Mouse (Mus musculus) naive thymus-derived CD4-positive, alpha-beta T cell, adult 2 months (primary cell): ENCODE measurements around the gene Rbp3.

Experiments used
- DNase-seq: peaks from one replicate; pipeline ENCODE4 v3.0.0-alpha.2; 2011; ENCODE audit warnings: low read depth

The Rbp3 gene

GRCm38 (mm10) chr14:33974752-33975151 is 20.9 kb downstream of the Rbp3 start:
- DNase-seq = no peak

DNA sequence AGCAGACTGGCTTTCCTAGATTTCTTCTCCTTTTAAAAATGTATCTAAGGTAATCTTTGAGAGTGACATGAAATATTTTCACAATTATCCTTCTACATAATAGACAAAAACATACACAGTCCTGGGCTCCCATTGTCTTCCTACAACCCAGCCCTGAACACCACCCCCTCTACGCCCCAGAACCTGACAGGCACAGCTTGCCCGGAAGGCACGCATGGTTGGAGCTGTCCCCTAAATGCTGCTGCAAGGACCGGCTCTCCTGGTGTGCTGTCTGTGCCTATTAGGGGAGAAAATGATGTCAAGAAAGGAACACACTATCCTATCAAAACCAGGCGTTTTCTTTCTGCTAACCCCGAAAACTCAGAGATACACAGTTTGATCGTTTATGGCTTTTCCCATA is 23.9 kb downstream of the Rbp3 start:
- DNase-seq = no peak

DNA sequence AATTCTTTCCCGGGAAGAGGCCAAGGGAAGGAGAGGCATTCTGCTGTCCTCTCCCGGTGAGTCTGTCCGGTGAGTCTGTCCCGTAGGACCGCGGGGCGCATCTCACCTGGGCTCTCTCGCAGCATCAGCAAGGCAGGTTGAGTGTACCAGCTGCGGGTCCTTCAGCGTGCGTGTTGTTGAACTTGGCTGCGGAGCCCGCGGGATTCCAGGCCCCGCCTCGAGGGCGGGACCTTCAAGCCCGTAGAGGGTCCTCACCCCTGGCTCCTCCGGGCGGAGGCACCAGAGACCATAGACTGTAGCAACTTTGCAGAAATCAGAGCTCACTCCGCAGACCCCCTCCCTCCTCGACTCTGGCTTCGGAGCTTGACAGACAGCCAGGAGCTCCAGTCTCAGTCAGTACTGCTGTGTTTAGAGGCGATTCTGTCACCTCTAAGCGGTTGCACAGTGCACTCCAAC is 24.8 kb downstream of the Rbp3 start, which contains the start of gene Zfp488:
Zfp488 (minus strand) TSS at position 161 of the 456 bp plus-strand sequence.
- DNase-seq = no peak

- DNase-seq = no peak
Measured at GRCm38 (mm10) chr14:33989201-33989600, 35.4 kb downstream of the Rbp3 start.

- DNase-seq = no peak
Measured at GRCm38 (mm10) chr14:33991971-33992370, 38.2 kb downstream of the Rbp3 start.

DNA sequence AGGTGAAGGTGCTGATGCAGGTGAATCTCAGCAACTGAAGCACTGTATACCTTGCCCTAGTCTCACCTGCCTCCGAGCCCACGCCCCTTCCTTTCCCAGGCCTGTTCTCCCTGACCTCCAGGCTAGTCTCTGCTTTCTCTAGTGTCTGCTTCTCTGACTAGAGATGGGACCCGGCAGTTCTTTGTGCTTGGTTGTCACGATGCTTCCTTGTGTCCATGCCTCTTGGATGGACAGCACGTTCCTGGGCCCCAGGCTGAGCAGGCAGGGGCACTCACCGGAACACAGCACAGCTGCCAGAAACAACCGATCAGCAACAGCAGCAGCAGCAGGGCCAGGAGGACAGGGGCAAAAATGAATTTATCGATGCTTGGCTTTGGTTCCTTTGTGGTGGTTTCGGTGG is 39.2 kb downstream of the Rbp3 start:
- DNase-seq = no peak

DNA sequence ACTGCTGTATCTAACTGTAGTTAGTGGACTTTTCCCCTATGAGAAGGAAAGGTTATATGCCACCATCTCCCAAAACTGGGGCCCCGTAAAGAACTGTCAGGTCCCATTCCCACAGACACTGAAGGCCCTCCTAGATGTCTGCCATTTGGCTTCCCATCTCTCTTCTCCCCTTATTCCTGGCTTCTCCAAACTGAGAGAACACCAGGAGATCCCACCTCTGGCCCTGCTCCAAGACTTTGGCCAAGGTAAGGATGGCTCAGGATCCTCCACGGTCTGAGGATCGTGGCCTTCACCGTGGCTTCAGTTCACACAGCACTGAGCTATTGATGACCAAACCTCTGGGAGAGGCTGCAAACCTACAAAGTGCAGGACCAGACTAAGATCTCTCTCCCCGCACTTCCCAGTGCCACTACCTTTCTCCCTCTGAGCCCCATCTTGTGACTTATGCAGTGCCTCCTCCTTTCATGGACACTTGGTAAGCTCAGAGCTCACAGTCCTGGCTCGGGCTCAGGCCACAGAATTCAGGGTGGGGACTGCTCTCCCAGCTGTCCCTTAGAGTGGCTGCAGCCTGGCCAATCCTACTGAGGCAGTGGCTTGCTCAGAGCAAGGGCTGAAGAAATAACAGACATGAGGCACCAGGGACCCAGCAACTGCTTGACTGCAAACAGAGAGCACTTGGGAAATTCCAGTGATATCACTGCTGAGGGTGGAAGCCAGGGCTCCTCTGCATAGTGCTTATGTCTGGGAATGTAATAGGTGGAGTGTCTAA is 39.9 kb downstream of the Rbp3 start:
- DNase-seq = no peak

DNA sequence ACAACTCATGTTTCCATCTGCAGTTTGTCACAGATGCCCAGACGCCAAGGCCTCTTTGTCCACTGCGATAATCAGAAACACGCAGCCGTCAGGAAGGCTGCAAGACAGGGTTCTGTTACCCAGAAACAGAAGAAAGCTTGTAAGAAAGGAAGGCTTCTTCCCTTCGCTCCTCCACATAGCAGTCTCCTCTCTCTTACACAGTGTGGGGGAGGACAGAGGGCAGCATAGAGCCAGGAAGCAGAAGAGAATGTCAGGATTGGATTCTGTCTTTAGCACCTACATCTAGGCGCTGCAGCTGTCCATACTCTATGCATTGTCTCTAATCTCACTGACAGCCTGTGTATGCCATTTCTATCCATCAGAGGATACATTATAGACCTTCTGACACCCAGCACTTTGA is 43.6 kb downstream of the Rbp3 start:
- no peak for DNase-seq

DNA sequence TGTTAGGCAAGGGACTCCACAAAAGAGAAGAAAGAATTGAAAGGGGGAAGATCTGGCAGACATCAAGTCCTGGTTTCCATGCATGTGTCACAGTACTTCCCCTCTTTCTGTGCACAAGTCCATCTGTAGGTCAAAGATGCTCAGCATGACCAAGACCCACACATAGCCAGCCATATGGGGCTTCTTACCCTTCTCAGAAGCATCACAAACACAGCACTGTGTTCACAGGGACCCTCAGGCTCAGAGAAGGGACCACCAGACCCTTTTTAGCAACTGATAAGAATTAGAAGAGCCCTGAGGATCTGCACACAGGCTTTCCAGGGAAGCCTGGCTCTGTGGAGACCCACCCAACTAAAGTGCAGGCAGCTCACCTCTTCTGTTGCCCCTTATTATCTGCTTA is 46.3 kb downstream of the Rbp3 start:
- no peak for DNase-seq

DNA sequence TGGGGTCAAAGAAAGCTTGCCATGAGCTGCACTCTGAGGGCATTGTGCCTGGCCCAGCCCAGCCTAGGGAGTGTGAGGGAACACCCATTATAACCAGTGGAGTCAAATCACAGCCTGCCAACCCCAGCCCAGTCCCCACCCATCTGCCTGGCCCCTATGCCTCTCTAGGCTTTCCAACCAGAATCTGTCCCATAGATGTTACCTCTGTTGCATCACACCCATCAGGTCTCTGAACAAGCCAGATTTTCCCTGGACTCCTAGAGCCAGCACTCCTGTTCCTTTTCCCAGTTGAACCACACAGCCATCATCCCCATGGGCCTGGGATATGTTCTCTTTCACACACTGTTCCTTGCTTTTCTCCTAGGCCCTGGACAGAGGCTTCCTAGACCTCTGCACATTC is 47.6 kb downstream of the Rbp3 start:
- no peak for DNase-seq

- DNase-seq = no peak
Measured at GRCm38 (mm10) chr14:34002358-34002757, 48.6 kb downstream of the Rbp3 start.
